Mouse (Mus musculus) G1E (cell line): Measurements from ENCODE around the gene Ntn1.

Experiments used
- CTCF ChIP-seq: IDR thresholded peaks from 2 replicates; pipeline ENCODE4 v1.5.1; 2012; ENCODE audit warnings: low read depth, low read length, inconsistent platforms, mixed read lengths
- GATA1 ChIP-seq: IDR thresholded peaks from 2 replicates; pipeline ENCODE4 v1.6.1; 2012; ENCODE audit warnings: borderline replicate concordance, low read length, inconsistent platforms, mixed read lengths
- POLR2AphosphoS5 ChIP-seq: IDR thresholded peaks from 2 replicates; pipeline ENCODE4 v1.6.1; 2012; ENCODE audit warnings: low read depth, low read length, inconsistent platforms; ENCODE audit not compliant: insufficient replicate concordance
- TAL1 ChIP-seq: conservative IDR thresholded peaks from 2 replicates; pipeline ENCODE4 v1.6.1; 2012; ENCODE audit warnings: low read depth, low read length, inconsistent platforms, mixed read lengths

DNA sequence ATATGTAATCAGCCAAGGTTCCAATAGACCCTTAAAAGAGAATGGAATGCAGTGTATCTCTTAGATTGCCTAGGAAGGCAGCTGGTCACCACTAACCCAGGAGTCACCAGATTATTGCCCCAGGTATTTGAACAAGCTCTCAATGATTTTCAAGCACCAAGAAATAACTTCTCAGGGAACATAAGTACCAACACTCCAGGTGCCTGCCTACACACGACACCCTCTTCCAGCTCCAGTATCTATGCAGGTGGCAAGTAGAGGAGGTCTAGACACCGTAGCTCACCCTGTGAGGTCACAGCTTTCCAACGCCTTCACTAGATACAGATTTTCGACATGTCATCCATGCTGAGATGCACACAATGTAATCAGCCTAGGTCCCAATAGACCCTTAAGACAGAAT, 99.0 kb downstream of the Ntn1 start:
- no peak for TF ChIP-seq CTCF
- no peak for TF ChIP-seq TAL1
- TF ChIP-seq POLR2AphosphoS5: no peak
- no peak for TF ChIP-seq GATA1
